Mouse (Mus musculus) liver (tissue): ENCODE data around the gene Nek3.

Experiments used
- DNase-seq: peaks from one replicate; pipeline ENCODE4 v3.0.0-alpha.2; 2020; ENCODE audit warnings: mixed read lengths

The Nek3 gene

DNA sequence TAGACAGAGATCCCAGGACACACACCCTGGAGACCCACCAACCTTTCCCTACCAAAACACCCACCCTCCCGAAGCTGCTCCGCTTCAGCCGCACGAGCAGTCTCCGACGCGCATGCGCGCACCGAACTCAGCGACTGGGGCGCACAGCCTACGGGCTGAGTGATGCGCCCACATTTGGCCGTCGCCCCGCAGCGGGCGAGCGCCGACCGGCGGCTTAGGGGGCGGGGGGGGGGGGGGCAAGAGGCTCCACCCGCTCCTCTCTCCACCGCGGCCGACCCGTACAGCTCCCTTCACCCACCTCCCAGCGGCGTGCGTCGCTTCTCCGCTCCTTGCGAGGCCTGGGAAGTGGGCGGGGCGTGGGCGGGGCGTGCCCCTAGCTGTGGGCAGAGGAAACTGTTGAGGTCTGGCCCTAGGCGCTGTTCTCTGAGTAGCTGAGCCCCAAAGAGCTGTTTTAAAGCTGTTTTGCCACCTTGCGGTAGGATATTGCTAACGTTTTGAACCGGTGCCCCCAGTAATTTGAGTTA, at the start of gene Nek3:
Gene Nek3 (minus strand): TSS at position 356 of the 524 bp plus-strand sequence.
- DNase-seq, result peak; percentile 97

DNA sequence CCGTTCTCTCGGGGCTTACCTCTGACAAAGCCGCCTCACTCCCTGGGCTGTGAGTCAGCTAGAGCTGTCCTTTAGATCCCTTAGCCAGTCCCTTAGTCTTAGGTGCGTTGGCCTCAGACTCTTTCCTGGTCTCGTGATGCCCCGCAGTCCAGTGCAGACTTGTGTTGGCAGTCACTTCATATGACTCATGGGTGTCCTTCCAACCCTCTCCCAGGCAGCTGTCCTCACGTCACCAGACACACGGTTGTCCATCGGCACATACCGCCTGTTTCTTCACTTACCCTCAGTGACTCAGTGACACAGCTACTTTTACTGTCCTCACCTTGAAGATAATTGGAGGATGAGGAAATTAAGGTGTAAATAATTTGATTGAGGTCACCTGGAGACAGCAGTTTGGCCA, 48.6 kb upstream of the Nek3 start:
- DNase-seq, result no peak

DNA sequence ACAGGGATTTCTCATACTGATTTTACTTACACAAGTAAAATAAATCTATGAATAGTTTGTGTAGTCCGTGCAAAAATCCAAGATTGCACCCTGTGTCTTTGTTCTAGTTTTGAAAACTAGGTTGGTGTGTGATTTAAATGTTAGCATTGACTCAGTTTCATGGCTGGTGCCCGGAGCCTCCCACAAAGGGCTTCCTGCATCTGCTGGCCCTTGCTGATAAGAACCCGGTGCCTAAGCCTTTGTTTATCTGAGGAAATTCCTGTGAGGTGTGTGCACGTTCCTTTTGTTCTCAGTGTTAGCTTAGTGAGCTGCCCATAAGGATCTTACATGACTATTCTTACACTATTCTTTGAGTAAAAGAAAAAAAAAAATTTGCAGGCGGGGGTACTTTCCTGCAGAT, 42.8 kb upstream of the Nek3 start:
- DNase-seq, result peak; percentile 56

DNA sequence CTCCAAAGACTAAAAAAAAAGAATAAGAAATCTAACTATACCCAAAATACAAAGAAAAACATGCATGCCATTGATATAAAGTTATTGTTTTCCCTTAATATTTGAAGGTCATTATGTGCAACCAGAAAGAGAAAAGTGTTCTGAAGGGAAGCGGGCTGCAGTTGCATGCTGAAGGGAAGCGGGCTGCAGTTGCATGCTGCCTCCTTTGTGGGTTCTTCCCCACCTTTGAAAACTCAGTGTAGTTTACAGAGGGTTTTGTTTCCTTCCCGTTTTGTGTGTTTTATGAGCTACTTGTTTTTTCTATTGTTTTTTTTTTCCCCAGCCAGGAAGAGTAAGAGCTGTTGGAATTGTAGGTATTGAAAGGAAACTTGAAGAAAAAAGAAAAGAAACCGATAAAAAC, 41.3 kb upstream of the Nek3 start:
- DNase-seq, result no peak

DNA sequence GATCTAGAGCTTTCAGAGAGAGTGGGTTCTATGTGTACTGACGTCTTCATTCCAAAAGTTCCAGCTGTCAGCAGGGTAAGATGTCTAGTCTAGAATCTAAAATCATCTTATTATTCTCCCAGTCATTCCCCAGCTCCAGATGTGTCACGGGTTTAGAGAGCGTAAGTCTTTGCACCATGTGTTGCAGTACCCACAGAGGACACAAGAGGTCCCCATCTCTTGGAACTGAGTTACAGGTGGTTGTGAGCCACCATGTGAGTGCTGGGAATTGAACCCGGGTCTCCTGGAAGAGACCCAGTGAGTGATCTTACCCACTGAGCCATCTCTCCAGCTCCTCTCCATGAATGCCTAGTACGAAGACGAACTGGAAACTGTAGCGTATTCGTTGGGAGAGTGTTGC, 33.2 kb upstream of the Nek3 start:
- no peak for DNase-seq

DNA sequence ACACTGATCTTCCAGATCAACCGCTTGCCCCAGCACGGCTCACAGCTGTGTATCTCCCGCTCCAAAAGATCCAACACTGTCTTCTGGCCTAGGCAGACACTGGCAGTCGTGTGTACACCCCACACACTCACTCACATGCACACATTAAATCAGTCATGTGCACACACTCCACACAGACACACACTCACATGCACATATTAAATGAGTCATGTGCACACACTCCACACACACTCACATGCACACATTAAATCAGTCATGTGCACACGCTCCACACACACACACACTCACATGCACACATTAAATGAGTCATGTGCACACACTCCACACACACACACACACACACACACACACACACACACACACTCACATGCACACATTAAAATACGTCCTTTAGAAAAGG, 31.7 kb upstream of the Nek3 start:
- DNase-seq, result no peak

DNA sequence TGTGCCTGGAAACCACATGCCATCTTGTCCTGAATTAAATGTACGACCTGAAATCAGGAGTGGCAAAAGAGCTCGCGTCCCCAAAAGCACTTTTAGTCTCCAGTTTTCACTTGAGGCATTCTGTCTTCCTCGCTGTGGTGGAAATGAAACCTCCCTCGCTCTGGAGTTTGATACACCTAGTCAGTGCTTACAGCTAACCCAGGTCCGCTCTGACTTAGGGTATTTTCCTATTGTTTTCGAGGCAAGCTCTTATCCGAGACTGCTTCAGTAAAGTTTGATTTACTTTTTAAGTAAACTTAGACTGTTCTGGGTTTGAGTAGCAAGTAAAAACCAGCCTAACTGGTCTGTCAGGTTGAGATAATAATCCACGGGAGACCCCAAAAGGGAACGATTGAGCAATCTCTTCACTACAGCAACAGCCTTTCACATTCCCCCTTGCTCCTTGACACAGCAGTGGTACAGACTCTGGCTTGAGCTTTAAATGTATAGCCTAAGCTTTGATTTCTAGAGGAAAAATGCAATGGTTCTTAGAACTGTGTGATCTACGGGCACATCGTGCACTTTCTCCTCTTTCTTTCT, 27.3 kb upstream of the Nek3 start:
- peak; percentile 21 for DNase-seq

DNA sequence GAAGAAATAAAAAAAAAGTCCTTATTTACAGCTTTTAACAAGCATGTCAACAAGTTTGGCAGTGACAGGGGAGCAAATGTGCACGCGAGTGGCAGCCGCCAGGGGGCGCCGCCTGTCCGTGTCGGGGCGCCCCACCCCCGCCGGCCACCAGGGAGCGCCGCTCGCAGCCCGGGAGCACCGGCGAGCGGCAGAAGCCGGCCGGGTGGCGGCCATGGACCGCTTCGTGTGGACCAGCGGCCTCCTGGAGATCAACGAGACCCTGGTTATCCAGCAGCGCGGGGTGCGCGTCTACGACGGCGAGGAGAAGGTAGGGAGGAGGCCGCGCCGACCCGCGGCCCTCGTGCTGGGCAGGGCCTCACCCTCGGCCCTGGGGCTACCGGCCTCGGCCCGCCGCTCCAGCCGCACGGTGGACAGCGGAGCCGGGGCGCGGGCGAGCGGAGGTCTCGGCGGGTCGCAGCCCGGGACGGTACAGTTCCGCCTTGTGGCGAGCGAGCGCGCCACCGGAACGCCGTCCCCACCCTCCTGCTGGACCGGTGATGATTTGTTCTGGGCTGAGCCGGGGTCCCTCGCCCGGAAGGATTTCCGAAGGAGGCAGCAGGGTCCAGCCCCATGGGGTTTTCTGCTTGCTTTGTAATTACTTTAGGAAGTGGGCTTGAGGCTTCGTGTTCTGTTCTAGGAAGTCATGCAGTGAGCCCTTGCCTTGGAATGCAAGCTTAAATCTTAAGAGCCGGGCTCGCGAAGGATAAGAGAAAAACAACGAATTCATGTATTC, 26.6 kb upstream of the Nek3 start, which contains the start of gene Vps36:
Gene Vps36 (plus strand): TSS at position 150 of the 772 bp plus-strand sequence.
- peak; percentile 90 for DNase-seq

DNA sequence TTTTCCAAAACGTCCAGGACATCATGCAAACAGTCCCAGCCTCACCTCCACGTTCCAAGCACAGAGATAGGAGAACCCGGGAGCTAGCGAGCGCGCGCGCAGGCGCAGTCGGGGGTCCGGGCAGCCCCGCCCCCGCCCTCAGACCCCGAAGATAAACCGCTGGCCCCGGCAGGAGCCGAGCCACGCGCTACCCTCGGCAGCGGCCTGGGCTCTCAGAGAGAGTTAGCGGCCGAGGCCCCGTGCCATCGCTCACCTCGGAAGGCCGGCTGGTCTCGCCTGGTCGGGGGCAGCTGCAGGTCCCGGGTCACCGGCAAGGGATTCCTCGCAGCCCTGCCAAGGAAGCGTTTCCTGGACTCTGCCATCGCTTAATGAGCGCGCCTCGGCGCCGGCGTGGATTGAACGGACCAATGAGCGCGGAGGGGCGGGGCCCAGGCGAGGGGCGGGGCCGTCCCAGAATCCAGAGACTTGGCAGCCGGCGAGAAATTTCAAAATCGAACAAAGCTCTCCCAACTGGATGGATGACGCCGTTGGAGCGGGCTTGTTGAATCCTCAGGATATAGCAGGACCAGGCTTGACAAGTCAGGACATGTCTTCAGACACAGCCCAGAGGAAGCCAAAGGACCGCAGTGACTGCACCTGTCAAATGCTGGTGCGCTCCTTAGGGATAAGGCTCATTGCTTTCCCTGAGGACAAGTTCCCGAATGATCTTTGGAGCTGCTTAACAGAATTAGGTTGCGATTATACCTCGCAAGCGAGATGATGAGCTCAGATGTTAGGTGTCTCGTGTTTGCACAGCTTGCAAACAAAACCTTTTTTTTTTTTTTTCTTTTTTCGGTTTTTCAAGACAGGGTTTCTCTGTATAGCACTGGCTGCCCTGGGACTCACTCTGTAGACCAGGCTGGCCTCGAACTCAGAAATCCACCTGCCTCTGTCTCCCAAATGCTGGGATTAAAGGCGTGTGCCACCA, 19.5 kb upstream of the Nek3 start, which contains the start of gene Ckap2:
Gene Ckap2 (minus strand): TSS at position 389 of the 967 bp plus-strand sequence.
- DNase-seq, result peak; percentile 97

DNA sequence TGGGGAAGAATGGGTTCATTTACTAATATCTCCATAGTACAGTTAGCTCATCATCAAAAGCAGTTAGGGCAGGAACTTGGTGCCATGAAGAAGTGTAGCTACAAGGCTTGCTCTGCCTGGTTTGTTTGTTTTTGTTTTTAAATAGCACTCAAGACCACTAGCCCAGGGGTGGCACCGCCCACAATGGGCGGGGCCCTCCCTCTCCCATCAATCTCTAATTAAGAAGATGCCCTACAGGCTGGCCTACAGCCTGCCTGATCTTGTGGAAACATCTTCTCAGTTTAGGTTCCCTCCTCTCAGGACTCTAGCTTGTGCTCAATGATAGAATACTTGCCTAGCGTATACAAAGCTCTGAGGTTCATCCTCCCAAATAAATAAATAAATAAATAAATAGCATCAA, 18.6 kb upstream of the Nek3 start:
- DNase-seq, result peak; percentile 83

DNA sequence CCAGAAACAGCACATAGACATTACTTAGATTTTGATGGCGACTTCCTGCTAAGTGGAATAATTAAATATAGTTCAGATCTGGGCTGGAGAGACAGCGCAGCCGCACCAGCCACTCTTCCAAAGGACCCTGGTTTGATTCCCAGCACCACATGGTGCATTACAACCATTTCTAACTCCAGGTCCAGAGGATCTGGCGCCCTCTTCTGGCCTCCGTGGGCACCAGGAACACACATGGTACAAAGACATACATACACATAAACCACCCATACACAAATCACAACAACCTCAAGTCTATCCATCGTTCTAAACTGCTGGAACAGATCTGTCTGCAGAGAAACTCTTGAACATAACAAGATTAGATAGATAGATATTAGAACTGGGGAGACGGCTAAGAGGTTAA, 9.7 kb upstream of the Nek3 start:
- no peak for DNase-seq

DNA sequence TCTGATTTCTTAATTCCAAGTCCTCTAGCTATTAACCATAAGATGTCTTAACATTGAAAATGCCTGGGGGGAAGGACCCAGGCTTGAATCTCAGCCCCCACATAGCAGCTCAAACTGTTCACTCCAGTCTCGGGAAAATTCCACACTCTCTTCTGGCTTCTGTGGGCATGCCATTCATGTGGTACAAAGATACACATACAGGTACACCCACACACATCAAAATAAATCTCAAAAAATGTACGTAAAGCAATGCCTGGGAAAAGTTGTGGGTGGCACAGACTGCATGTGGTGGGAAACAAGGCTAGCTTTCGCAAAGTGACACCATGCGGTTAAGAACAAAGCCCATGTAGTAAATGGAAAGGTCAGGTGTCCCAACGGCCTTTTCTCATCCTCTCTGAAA, 2.9 kb upstream of the Nek3 start:
- no peak for DNase-seq

DNA sequence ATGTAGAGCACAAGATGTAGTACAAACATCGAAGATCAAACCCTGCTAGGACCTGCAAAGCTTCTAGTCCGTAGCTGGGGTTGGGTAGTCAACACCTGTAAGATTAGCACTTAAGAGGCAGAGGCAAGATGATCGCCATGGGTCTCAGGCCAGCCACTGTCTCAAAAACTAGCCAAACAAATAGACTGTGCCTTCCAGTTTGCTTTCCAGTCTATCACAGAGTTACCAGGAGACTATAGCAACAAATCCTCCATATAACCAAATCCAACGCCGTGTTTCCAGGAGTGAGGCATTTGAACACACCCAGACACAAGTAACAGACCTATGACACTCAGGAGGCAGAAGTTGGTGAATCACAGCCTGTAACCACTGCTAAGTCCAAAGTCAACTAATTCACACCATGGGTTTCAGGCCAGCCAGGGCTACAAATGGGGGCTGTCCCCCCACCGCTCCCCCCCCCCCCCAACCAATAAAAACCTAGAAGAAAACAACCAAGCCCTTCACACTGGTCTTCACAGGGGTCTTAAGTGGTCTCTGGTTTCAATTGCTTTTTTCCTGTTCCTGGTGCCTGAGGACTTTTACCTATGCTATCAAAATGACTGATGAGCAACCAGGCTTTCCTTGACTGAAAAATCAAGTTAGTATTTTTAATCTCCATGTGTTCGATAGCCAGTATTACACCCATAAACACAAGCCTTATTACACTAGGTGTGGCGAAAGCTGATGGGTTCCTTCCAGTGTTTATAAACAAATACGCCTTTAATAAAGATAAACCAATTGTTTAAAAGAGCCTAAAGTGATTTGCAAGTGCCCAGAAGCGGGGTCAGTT, 770 bp downstream of the Nek3 start:
- DNase-seq, result no peak

DNA sequence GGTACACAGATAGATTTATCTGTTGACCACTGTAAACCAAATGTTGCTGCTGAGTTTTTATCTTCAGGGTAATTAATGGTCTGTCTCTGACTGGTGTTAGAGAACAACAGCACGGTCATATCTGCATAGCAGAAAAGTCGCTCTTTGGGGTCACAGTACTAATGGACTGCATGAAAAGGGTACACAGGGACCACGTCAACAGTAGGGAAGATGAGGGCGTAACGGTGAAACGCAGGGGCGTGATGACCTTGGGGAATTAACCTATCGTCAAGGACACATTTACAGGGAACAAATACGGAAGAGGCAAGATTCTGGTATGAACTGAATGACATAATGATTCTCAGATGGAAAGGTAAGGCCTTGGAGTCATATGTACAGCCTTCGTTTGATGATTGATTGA, 1.8 kb downstream of the Nek3 start:
- no peak for DNase-seq

DNA sequence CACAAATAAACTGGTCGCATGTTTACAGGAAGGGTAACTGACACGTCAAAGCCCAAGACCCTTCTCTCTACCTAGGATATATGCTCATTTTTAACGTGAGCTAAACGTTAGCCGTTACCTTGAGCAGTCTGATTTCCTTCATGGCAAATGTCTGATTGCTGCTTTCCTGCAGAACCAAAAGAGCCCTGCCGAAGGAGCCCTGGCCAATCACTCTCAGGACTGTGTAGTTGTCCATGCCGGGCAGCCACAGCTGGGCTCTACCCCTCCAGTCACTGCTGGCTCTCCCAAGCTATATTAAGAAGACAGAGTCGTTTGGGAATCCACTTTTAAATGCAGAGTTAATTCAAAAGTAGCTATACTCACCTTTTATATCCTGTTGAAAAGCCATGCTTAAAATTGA, 4.0 kb downstream of the Nek3 start:
- no peak for DNase-seq

DNA sequence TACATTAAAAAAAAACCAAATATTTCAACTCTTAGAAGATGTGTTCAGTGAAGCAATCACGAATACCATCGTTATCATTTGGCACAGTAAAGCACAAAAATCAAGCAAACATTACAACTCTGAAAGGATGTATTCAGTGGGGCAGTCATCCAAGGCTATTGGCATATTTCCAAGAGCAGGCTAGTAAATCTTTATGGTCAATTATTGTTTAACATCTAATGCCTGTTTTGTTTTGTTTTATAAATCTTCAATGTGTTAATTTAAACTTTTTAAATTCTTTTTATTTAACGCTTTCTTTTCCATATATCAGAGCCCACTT, 15.9 kb downstream of the Nek3 start:
- DNase-seq, result no peak

DNA sequence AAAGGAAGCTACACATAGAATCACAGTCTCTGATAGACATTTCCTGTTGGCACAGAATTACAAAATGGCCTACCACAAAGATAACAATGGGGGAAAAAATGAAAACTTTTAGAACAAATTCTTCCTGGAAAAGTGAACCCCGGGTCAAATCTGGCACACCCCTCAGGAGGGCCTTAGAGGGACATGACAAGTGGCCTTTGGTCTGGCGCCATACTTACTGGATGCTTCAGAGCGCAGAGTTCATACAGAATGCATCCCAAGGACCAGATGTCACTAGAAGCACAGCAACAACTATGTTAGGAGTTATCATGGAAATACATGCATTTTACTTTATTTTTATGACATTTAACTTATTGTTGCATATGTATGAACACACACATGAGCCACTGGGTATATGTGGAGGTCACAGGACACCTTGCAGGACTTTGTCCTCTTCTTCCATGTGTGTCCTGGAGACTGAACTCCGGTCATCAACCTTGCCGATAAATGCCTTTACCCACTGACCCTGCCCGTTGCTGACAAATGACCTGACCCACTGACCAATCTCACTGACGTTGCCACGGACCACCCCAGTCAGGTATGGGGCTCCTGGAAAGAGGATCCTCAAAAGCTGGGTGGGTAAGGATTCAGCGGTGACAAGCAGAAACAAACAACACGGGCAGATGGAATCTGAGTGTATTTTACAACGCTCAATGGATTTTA, 16.4 kb downstream of the Nek3 start:
- DNase-seq, result no peak

DNA sequence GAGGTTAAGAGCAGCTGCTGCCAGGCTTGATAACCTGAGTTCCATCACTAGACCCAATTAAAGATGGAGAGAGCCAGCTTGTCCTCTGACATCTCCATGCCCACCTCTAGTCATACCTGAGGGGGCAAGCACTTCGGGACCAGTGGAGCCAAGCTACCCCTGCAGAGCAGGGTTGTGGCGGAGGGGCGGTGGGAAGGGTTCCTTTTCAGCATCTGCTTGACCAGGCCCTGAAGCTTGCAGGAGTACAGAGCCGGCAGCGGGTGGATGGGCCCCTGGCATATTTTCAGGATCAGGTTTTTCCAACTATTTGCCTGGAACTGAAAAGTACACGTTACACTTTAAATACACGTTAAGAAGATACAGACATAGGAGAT, 17.9 kb downstream of the Nek3 start:
- no peak for DNase-seq

DNA sequence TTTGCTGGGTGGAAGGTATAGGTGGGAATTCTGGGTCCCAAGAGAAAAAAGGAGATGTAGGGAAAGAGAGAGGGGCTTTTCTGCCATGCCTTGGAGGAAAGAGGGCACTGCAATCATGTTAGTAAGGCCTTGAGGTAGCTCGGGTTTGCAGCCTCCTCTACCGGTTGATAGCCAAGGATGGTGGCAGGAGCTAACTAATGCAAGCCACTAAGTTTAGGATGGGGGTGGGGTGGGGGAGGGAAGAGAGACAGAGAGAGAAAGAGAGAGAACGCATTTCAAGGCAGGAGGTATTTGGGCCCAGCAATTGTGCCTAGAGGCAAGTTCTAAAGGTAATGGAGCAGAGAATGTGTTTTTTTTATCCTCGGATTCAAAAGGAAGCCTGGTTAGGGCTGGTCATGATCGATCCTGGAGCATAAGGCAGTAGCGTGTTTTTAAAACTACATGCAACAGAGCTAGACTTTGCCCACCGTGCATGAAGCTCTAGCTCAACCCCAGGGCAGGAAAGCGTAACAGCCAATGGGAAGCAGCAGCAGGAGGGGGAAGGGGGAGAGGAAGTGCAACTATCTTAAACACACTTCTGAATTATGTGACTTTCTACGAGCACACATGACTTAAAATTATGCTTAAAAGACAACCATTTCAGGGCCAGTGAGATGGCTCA, 18.4 kb downstream of the Nek3 start:
- DNase-seq, result no peak

DNA sequence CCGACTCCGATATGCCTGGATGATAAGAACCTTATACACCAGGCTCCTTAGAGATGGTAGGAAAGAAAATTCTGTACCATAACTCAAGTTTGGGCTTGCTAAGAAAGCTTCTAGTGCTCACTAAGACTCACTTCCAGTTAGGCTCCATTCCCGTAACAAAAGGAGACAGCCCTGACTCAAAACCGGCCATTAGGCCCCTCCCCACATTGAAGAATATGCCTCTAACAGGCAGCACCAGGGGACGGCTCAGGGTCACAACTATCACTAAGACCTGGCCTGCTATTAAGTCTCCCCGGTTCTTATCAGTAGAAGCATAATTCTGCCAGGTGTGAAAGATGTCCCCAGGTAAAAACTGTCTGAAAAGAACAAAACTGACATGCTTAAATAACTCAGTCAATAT, 20.4 kb downstream of the Nek3 start:
- no peak for DNase-seq

DNA sequence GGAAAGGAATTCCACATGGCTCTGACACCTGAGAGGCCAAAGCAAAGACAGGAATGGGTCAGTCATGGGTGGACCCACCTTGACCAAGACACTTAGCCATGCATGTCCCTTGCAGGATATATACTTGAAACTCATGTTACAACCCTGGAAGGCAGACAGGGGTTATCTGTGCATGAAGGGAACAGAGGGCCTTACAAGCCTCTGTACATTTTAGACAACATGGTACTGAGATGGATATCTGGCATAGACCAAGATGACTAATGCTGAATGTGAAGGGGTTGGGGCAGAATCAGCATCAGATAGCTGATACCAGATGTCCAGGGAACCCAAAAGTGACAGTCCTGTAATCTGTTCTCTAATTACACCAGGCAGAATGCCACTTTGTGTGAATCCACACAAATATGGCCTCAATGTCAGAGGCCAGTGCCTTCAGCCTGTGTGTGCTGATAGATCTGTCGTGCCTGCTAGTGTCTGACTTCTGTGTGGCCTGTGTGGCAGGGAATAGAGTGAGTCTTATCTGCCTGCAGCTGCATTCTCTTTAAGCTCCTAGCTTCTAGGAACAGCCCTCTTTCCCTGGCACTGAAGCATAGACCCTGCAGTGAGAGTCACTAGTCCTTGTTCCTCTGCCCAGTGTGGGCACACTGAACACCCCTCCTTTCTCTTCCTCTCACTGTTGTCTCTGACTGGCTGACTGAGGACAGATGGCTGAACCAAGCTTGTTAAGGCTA, 22.3 kb downstream of the Nek3 start:
- peak; percentile 19 for DNase-seq
